Mouse (Mus musculus) brown adipose tissue, adult 24 weeks (tissue): ENCODE measurements around the gene Aktip. TPM values are rescaled to one million over a fixed set of nuclear protein-coding genes. Genes with fewer than 3 reads are reported as not detected.

ENCODE experiments used
- H3K27ac ChIP-seq: fragments of 200-500 bp; replicated peaks from 2 replicates; pipeline ENCODE4 v1.5.1; 2012; ENCODE audit warnings: low read depth, mild to moderate bottlenecking, low read length
- H3K4me1 ChIP-seq: fragments of 200-500 bp; 2 replicates; pipeline ENCODE4 v1.6.1; 2012; ENCODE audit warnings: low read length, mixed read lengths; ENCODE audit not compliant: control insufficient read depth, insufficient read depth, insufficient read length
- H3K4me3 ChIP-seq: fragments of 200-500 bp; 2 replicates; pipeline ENCODE4 v1.5.1; 2012; ENCODE audit warnings: low read depth, mild to moderate bottlenecking, low read length, moderate library complexity; ENCODE audit not compliant: insufficient read depth
- polyA plus RNA-seq: library from polyadenylated mRNA; stranded (reverse); fragments of >200 nt; gene quantifications from 2 replicates; pipeline ENCODE4 v1.2.4, GENCODE M21; 2012; ENCODE audit not compliant: missing spikeins, insufficient read depth, insufficient read length

Gene Aktip
- polyA plus RNA-seq, 1 experiment, result 66.5 TPM

- Histone ChIP-seq H3K27ac (peak overlapping the region; percentile 6; the same call in 1 of the 2 replicates), H3K4me3 (peak overlapping the region; percentile 71), H3K4me1 (peaks cover 5% of the 10 kb centered on the region)
Measured at GRCm38 (mm10) chr8:91070275-91070859, 129.4 kb downstream of the Aktip start.

- peaks cover 5% of the 10 kb centered on the region for H3K4me1 ChIP-seq
- H3K27ac ChIP-seq, result peak within 1 kb of the TSS; percentile 31; the same call in 1 of the 2 replicates
- peak within 1 kb of the TSS; percentile 71 for H3K4me3 ChIP-seq
Measured at GRCm38 (mm10) chr8:91069834-91070233, 129.9 kb downstream of the Aktip start, which contains the start of gene Rbl2. TSS of gene Rbl2 (plus strand) at chr8:91070057.

GRCm38 (mm10) chr8:91069407-91069806 is 130.4 kb downstream of the Aktip start:
- Histone ChIP-seq H3K27ac (0 out of 2 replicates have a peak overlapping the region, but pooled peaks have one; percentile 31), H3K4me1 (peaks cover 5% of the 10 kb centered on the region), H3K4me3 (peak overlapping the region; percentile 71)

- Histone ChIP-seq H3K4me1 (peaks cover 2% of the 10 kb centered on the region; the same call in 1 of the 2 replicates), H3K4me3 (no peak overlapping the region), H3K27ac (no peak overlapping the region)
Measured at GRCm38 (mm10) chr8:91065179-91065578, 134.6 kb downstream of the Aktip start.

Other genes starting within 250 kb of the Aktip start
- gene Rbl2, start 129.9 kb downstream of the Aktip start, polyA plus RNA-seq, result 17.8 and 35.9 TPM in 2 replicates
- gene Rpgrip1l, start 113.3 kb upstream of the Aktip start, polyA plus RNA-seq, result 3.3 and 3.6 TPM in 2 replicates
- gene Fto, start 113.5 kb upstream of the Aktip start, polyA plus RNA-seq, result 29.5 and 39.7 TPM in 2 replicates